Mouse (Mus musculus) olfactory bulb, adult 2 months (tissue): ENCODE results near the gene Fam229b.

Experiments used
- CTCF ChIP-seq: fragments of 200-500 bp; IDR thresholded peaks from 2 replicates; pipeline ENCODE4 v1.5.1; 2012; ENCODE audit warnings: low read depth, mild to moderate bottlenecking, low read length, moderate library complexity; ENCODE audit not compliant: insufficient read depth
- POLR2A ChIP-seq: fragments of 200-500 bp; IDR thresholded peaks from 2 replicates; pipeline ENCODE4 v1.6.1; 2012; ENCODE audit warnings: mild to moderate bottlenecking, low read depth, low read length, moderate library complexity; ENCODE audit not compliant: insufficient read depth

GRCm38 (mm10) chr10:39173077-39173476, 39.4 kb upstream of the Fam229b start:
- TF ChIP-seq CTCF = no peak
- TF ChIP-seq POLR2A = no peak
